Mouse (Mus musculus) ES-E14 (cell line): ENCODE measurements at regions not wholly inside any gene's neighbourhood (a gene's known extent, or its start where the extent isn't known, plus 50 kb on each side); places are given as distances from the start of the nearest gene placed in this dataset.

Experiments used
- DNase-seq: peaks from one replicate; pipeline ENCODE4 v3.0.0-alpha.2; 2013; ENCODE audit warnings: low read depth, low spot score
- H3K27ac ChIP-seq: 2 replicates; pipeline ENCODE4 v1.5.1; 2012; ENCODE audit warnings: low read depth, mild to moderate bottlenecking, low read length, moderate library complexity, mixed read lengths; ENCODE audit not compliant: poor library complexity, insufficient read depth, severe bottlenecking
- H3K36me3 ChIP-seq: 2 replicates; pipeline ENCODE4 v1.6.1; 2012; ENCODE audit warnings: mild to moderate bottlenecking, low read length, moderate library complexity, mixed read lengths; ENCODE audit not compliant: control insufficient read depth, poor library complexity, insufficient read depth, severe bottlenecking
- H3K4me1 ChIP-seq, 2 experiments: fragments of 150-350 bp in 1 of 2; sonication (generic) in 1 of 2; 2 replicates each; pipeline ENCODE4 v1.6.1; 2012; ENCODE audit warnings: low read length in 2 of 2, mild to moderate bottlenecking in 1 of 2, mixed read lengths in 1 of 2; ENCODE audit not compliant: control insufficient read depth in 2 of 2, insufficient read depth in 2 of 2, poor library complexity in 1 of 2
- H3K4me3 ChIP-seq, 2 experiments: fragments of 150-350 bp in 1 of 2; sonication (generic) in 1 of 2; 2 replicates each; pipeline ENCODE4 v1.5.1; 2012; ENCODE audit warnings: low read length in 2 of 2, low read depth in 1 of 2, mild to moderate bottlenecking in 1 of 2, mixed read lengths in 1 of 2; ENCODE audit not compliant: insufficient read depth in 1 of 2, poor library complexity in 1 of 2, severe bottlenecking in 1 of 2
- H3K9ac ChIP-seq: 2 replicates; pipeline ENCODE4 v1.6.1; 2012; ENCODE audit warnings: low read depth, mild to moderate bottlenecking, low read length, mixed read lengths; ENCODE audit not compliant: poor library complexity, insufficient read depth, severe bottlenecking
- H3K9me3 ChIP-seq: fragments of 150-350 bp; sonication (generic); 2 replicates; pipeline ENCODE4 v1.6.1; 2012; ENCODE audit warnings: low read depth, mild to moderate bottlenecking, low read length; ENCODE audit not compliant: control insufficient read depth, insufficient read depth
- CHD2 ChIP-seq: IDR thresholded peaks from 2 replicates; pipeline ENCODE4 v1.6.1; 2014; ENCODE audit warnings: mild to moderate bottlenecking, low read depth, low read length, inconsistent platforms
- HCFC1 ChIP-seq: IDR thresholded peaks from 2 replicates; pipeline ENCODE4 v1.6.1; 2012; ENCODE audit warnings: low read length, inconsistent platforms, borderline replicate concordance; ENCODE audit not compliant: insufficient read depth
- MAFK ChIP-seq: IDR thresholded peaks from 2 replicates; pipeline ENCODE4 v1.6.1; 2014; ENCODE audit warnings: mild to moderate bottlenecking, low read depth, low read length, inconsistent platforms; ENCODE audit not compliant: insufficient read depth
- ZC3H11A ChIP-seq: IDR thresholded peaks from 2 replicates; pipeline ENCODE4 v1.6.1; 2012; ENCODE audit warnings: low read depth, mild to moderate bottlenecking, inconsistent platforms, low read length, borderline replicate concordance
- ZNF384 ChIP-seq: IDR thresholded peaks from 2 replicates; pipeline ENCODE4 v1.6.1; 2012; ENCODE audit warnings: low read depth, low read length, inconsistent platforms
- in situ Hi-C, 2 experiments: fragments of 600-800 bp; cut with MboI; formaldehyde crosslinking; loops; one replicate each; pipeline ENCODE4 v1.15.1; 2025; ENCODE audit warnings: low sequenced_read_pairs in 2 of 2, inconsistent platforms in 1 of 2; ENCODE audit not compliant: unreplicated experiment in 2 of 2

GRCm38 (mm10) chr12:12873551-12873950 is 68.2 kb downstream of the Mycn start:
- no peak for DNase-seq
- Histone ChIP-seq H3K4me3 (peak overlapping the region in 1 of 2 experiments; percentile 59; a peak in 2 of 4 replicates), H3K36me3 (no peaks in the 10 kb centered on the region), H3K4me1 (peaks cover 21 to 32% of the 10 kb centered on the region in 2 experiments; a peak in 3 of 4 replicates), H3K27ac (no peak overlapping the region), H3K9ac (no peak overlapping the region), H3K9me3 (no peaks in the 10 kb centered on the region)
- TF ChIP-seq CHD2 (peak; percentile 48; the same call in 1 of the 2 replicates), MAFK (no peak), ZNF384 (no peak)
- in situ Hi-C loops = no loop called here

DNA sequence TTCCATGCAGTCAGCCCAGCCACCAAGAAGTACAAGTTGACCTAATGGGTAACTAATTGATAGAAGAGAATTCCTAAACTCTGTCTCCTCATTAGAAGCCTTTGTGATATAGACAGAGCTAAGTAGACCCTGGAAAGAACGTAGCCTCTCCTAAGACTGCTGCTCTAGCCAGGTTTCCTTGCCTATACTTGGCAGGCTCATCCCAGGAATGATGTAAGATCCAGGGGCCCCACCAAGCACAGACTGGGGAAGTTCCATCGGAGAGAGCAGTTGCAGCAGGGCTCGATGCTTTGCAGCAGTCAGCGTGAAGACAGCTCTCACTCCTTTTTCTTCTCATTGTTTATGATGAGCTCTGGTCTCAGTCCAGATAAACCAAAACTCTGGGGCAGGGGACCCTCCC is 68.7 kb downstream of the Mycn start:
- TF ChIP-seq HCFC1 = no peak
- no peak for TF ChIP-seq CHD2
- no peak for TF ChIP-seq ZNF384
- TF ChIP-seq MAFK = no peak
- no peak for TF ChIP-seq ZC3H11A
- in situ Hi-C loops = no loop called here
- Histone ChIP-seq H3K9me3 (no peaks in the 10 kb centered on the region), H3K27ac (no peak overlapping the region), H3K9ac (no peak overlapping the region), H3K36me3 (no peaks in the 10 kb centered on the region), H3K4me3 (peak overlapping the region in 1 of 2 experiments; percentile 59; a peak in 2 of 4 replicates), H3K4me1 (peaks cover 21 to 29% of the 10 kb centered on the region in 2 experiments; a peak in 3 of 4 replicates)
- no peak for DNase-seq

DNA sequence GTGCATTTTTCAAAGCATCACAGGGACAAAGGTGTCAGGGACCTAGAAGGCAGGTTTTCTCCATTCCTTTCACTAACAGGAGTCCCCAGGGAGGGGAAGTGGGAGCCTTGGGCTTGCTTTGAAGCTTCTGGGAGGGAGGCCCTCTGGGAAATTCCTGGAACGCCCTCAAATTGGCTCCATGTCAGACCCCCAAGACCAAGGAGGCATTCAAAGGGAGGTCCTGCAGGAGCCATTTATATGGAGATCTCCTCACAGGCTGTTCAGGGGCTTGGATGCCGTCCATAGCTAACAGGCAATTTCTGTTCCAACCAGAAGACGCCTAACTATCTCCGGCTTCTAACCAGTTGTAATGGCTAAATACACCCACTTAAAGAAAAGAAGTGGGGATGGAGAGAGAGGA is 70.4 kb downstream of the Mycn start:
- peaks cover 21 to 25% of the 10 kb centered on the region in 2 experiments; a peak in 3 of 4 replicates for H3K4me1 ChIP-seq
- peak; percentile 25 for DNase-seq
- in situ Hi-C loops = no loop called here
- TF ChIP-seq HCFC1 (no peak), MAFK (no peak)
- no peak overlapping the region for H3K9ac ChIP-seq
- no peaks in the 10 kb centered on the region for H3K9me3 ChIP-seq
- no peak overlapping the region for H3K27ac ChIP-seq
- H3K36me3 ChIP-seq = no peaks in the 10 kb centered on the region
- H3K4me3 ChIP-seq = no peak overlapping the region

DNA sequence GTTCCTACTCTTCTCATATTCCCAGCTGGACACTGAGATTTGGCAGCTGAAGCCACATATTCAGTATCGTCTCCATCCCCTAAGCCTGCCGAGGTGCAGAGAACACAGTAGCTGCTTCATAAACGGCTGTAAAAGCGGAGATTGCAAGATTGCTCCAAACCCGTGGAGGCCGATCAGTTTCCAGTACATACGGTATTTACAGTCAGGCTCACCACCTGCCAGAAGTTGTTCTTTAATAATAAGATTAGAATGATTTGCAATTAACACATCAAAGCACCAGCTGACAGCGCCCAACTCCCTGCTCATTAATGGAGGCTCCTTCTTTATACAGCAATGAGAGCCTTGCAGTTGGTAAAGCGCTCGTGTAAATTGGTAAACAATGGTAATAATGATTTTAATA is 75.1 kb downstream of the Mycn start:
- H3K36me3 ChIP-seq = no peaks in the 10 kb centered on the region
- H3K9ac ChIP-seq = no peak overlapping the region
- in situ Hi-C loops = no loop called here
- H3K9me3 ChIP-seq = no peaks in the 10 kb centered on the region
- TF ChIP-seq HCFC1 (no peak), CHD2 (no peak), ZC3H11A (no peak), ZNF384 (no peak), MAFK (no peak)
- no peak for DNase-seq
- no peak overlapping the region for H3K27ac ChIP-seq
- no peak overlapping the region for H3K4me3 ChIP-seq
- H3K4me1 ChIP-seq = peaks cover 6% of the 10 kb centered on the region in 2 experiments; a peak in 2 of 4 replicates

- no peaks in the 10 kb centered on the region for H3K9me3 ChIP-seq
- no peaks in the 10 kb centered on the region for H3K4me1 ChIP-seq
- H3K9ac ChIP-seq = no peak overlapping the region
- no peak overlapping the region for H3K4me3 ChIP-seq
- no peaks in the 10 kb centered on the region for H3K36me3 ChIP-seq
- no peak for TF ChIP-seq ZNF384
- no peak for TF ChIP-seq HCFC1
- no peak for TF ChIP-seq CHD2
- no peak for TF ChIP-seq MAFK
- no peak for TF ChIP-seq ZC3H11A
- in situ Hi-C loops = no loop called here
- DNase-seq = no peak
- no peak overlapping the region for H3K27ac ChIP-seq
These were observed 91.0 kb downstream of the Mycn start for GRCm38 (mm10) chr12:12850681-12851080.
